Mouse (Mus musculus): Measurements from ENCODE around the gene Acrbp. TPM values are rescaled to one million over a fixed set of nuclear protein-coding genes. Genes with fewer than 3 reads are reported as not detected.
"Not testable (repeated sequence)": the region's sequence is repeated elsewhere in the genome, so short reads cannot be mapped to it uniquely, and the experiment has no call there.

Gene Acrbp
- polyA plus RNA-seq (2015; fragmentation: Nextera tagmentation; extraction: Ambion mirVana), result 9.8 and 10.6 TPM in 2 replicates

GRCm38 (mm10) chr6:125049678-125050077, at the start of gene Acrbp:
Acrbp (plus strand) TSS chr6:125049689.
- Histone ChIP-seq H3K36me3 (ENCODE audit: control insufficient read depth, insufficient read depth, low read length) (peaks cover 15% of the 10 kb centered on the region; the same call in 1 of the 2 replicates), H3K4me3 (ENCODE audit: low read length) (no peak within 1 kb of the TSS), H3K4me2 (ENCODE audit: low read depth, low read length) (no peak within 1 kb of the TSS), H3K4me1 (ENCODE audit: control insufficient read depth, insufficient read depth, low read length) (no peaks in the 10 kb centered on the region), H3K27me3 (replicated peaks; ENCODE audit: control insufficient read depth, insufficient read depth, low read length) (no peaks in the 10 kb centered on the region), H3K9me3 (ENCODE audit: control insufficient read depth, low read length) (no peaks in the 10 kb centered on the region), H3K27ac (ENCODE audit: low read length) (no peak within 1 kb of the TSS), H3K9ac (ENCODE audit: low read depth, low read length) (no peak within 1 kb of the TSS)
- WGBS, result 33% methylated on average over 20 of the region's 20 CpGs
- ATAC-seq, result peak; percentile 51

GRCm38 (mm10) chr6:125003706-125004105, 45.8 kb upstream of the Acrbp start:
- peak; percentile 15; the same call in 1 of the 2 replicates for ATAC-seq
- Histone ChIP-seq H3K4me3 (ENCODE audit: low read length) (no peak overlapping the region), H3K4me1 (ENCODE audit: control insufficient read depth, insufficient read depth, low read length) (0 out of 2 replicates have a peak, but pooled peaks cover 4% of the 10 kb centered on the region), H3K27ac (ENCODE audit: low read length) (no peak overlapping the region), H3K36me3 (ENCODE audit: control insufficient read depth, insufficient read depth, low read length) (no peaks in the 10 kb centered on the region), H3K9me3 (ENCODE audit: control insufficient read depth, low read length) (no peaks in the 10 kb centered on the region), H3K4me2 (ENCODE audit: low read depth, low read length) (no peak overlapping the region), H3K27me3 (replicated peaks; ENCODE audit: control insufficient read depth, insufficient read depth, low read length) (peaks cover 24% of the 10 kb centered on the region), H3K9ac (ENCODE audit: low read depth, low read length) (no peak overlapping the region)
- 34% methylated on average over 3 of the region's 3 CpGs for WGBS

GRCm38 (mm10) chr6:125005086-125005485, 44.4 kb upstream of the Acrbp start:
- ATAC-seq, result no peak
- Histone ChIP-seq H3K36me3 (ENCODE audit: control insufficient read depth, insufficient read depth, low read length) (no peaks in the 10 kb centered on the region), H3K4me1 (ENCODE audit: control insufficient read depth, insufficient read depth, low read length) (peaks cover 8% of the 10 kb centered on the region; the same call in 1 of the 2 replicates), H3K27ac (ENCODE audit: low read length) (no peak overlapping the region), H3K27me3 (replicated peaks; ENCODE audit: control insufficient read depth, insufficient read depth, low read length) (peaks cover 13% of the 10 kb centered on the region; the same call in 1 of the 2 replicates), H3K9ac (ENCODE audit: low read depth, low read length) (no peak overlapping the region), H3K4me3 (ENCODE audit: low read length) (no peak overlapping the region), H3K9me3 (ENCODE audit: control insufficient read depth, low read length) (no peaks in the 10 kb centered on the region), H3K4me2 (ENCODE audit: low read depth, low read length) (no peak overlapping the region)
- 38% methylated on average over 3 of the region's 3 CpGs for WGBS

- peaks cover 8% of the 10 kb centered on the region; the same call in 1 of the 2 replicates for H3K36me3 ChIP-seq (ENCODE audit: control insufficient read depth, insufficient read depth, low read length)
- peak overlapping the region; percentile 58 for H3K4me2 ChIP-seq (ENCODE audit: low read depth, low read length)
- peaks cover 18% of the 10 kb centered on the region for H3K4me1 ChIP-seq (ENCODE audit: control insufficient read depth, insufficient read depth, low read length)
- WGBS, result 41% methylated on average over 13 of the region's 13 CpGs
- H3K9me3 ChIP-seq (ENCODE audit: control insufficient read depth, low read length), result no peaks in the 10 kb centered on the region
- no peaks in the 10 kb centered on the region for H3K27me3 ChIP-seq (replicated peaks; ENCODE audit: control insufficient read depth, insufficient read depth, low read length)
- ATAC-seq, result no peak; the same call in 1 of the 2 replicates
- peak overlapping the region; percentile 97 for H3K9ac ChIP-seq (ENCODE audit: low read depth, low read length)
- peak overlapping the region; percentile 84; the same call in 1 of the 2 replicates for H3K27ac ChIP-seq (ENCODE audit: low read length)
- H3K4me3 ChIP-seq (ENCODE audit: low read length), result peak overlapping the region; percentile 73
Measured at GRCm38 (mm10) chr6:125008060-125008459, 41.4 kb upstream of the Acrbp start.

- Histone ChIP-seq H3K27me3 (replicated peaks; ENCODE audit: control insufficient read depth, insufficient read depth, low read length) (no peaks in the 10 kb centered on the region), H3K4me3 (ENCODE audit: low read length) (peak overlapping the region; percentile 73), H3K9ac (ENCODE audit: low read depth, low read length) (peak overlapping the region; percentile 97), H3K4me1 (ENCODE audit: control insufficient read depth, insufficient read depth, low read length) (peaks cover 14% of the 10 kb centered on the region), H3K4me2 (ENCODE audit: low read depth, low read length) (peak overlapping the region; percentile 83), H3K36me3 (ENCODE audit: control insufficient read depth, insufficient read depth, low read length) (peaks cover 8% of the 10 kb centered on the region; the same call in 1 of the 2 replicates), H3K27ac (ENCODE audit: low read length) (peak overlapping the region; percentile 98), H3K9me3 (ENCODE audit: control insufficient read depth, low read length) (no peaks in the 10 kb centered on the region)
- ATAC-seq, result peak; percentile 98
- under 1% methylated on average over 32 of the region's 34 CpGs for WGBS
Measured at GRCm38 (mm10) chr6:125008586-125009128, 40.8 kb upstream of the Acrbp start.

- H3K27ac ChIP-seq (ENCODE audit: low read length), result peak within 1 kb of the TSS; percentile 98
- no peaks in the 10 kb centered on the region for H3K27me3 ChIP-seq (replicated peaks; ENCODE audit: control insufficient read depth, insufficient read depth, low read length)
- peaks cover 8% of the 10 kb centered on the region; the same call in 1 of the 2 replicates for H3K36me3 ChIP-seq (ENCODE audit: control insufficient read depth, insufficient read depth, low read length)
- H3K4me1 ChIP-seq (ENCODE audit: control insufficient read depth, insufficient read depth, low read length), result peaks cover 14% of the 10 kb centered on the region
- peak within 1 kb of the TSS; percentile 97 for H3K9ac ChIP-seq (ENCODE audit: low read depth, low read length)
- H3K4me2 ChIP-seq (ENCODE audit: low read depth, low read length), result peak within 1 kb of the TSS; percentile 83
- H3K4me3 ChIP-seq (ENCODE audit: low read length), result peak within 1 kb of the TSS; percentile 73
- ATAC-seq, result no peak
- H3K9me3 ChIP-seq (ENCODE audit: control insufficient read depth, low read length), result no peaks in the 10 kb centered on the region
- 0% methylated on average over 3 of the region's 3 CpGs for whole genome bisulfite sequencing
Measured at GRCm38 (mm10) chr6:125009129-125009180, 40.5 kb upstream of the Acrbp start, which contains the start of gene Zfp384. Zfp384 (plus strand) TSS chr6:125009145.

- Histone ChIP-seq H3K27me3 (replicated peaks; ENCODE audit: control insufficient read depth, insufficient read depth, low read length) (no peaks in the 10 kb centered on the region), H3K4me1 (ENCODE audit: control insufficient read depth, insufficient read depth, low read length) (peaks cover 14% of the 10 kb centered on the region), H3K4me2 (ENCODE audit: low read depth, low read length) (peak overlapping the region; percentile 83), H3K36me3 (ENCODE audit: control insufficient read depth, insufficient read depth, low read length) (peaks cover 8% of the 10 kb centered on the region; the same call in 1 of the 2 replicates), H3K9me3 (ENCODE audit: control insufficient read depth, low read length) (no peaks in the 10 kb centered on the region), H3K9ac (ENCODE audit: low read depth, low read length) (peak overlapping the region; percentile 97), H3K27ac (ENCODE audit: low read length) (peak overlapping the region; percentile 98), H3K4me3 (ENCODE audit: low read length) (peak overlapping the region; percentile 73)
- peak; percentile 88 for ATAC-seq
- under 1% methylated on average over 75 of the region's 78 CpGs for WGBS
Measured at GRCm38 (mm10) chr6:125009181-125010073, 40.1 kb upstream of the Acrbp start.

- H3K9ac ChIP-seq (ENCODE audit: low read depth, low read length), result no peak overlapping the region
- H3K9me3 ChIP-seq (ENCODE audit: control insufficient read depth, low read length), result no peaks in the 10 kb centered on the region
- no peaks in the 10 kb centered on the region for H3K4me1 ChIP-seq (ENCODE audit: control insufficient read depth, insufficient read depth, low read length)
- H3K27ac ChIP-seq (ENCODE audit: low read length), result no peak overlapping the region
- H3K4me2 ChIP-seq (ENCODE audit: low read depth, low read length), result no peak overlapping the region
- no peaks in the 10 kb centered on the region for H3K27me3 ChIP-seq (replicated peaks; ENCODE audit: control insufficient read depth, insufficient read depth, low read length)
- ATAC-seq, result peak; percentile 58; the same call in 1 of the 2 replicates
- WGBS, result 93% methylated on average over 3 of the region's 3 CpGs
- H3K4me3 ChIP-seq (ENCODE audit: low read length), result no peak overlapping the region
- peaks cover 7% of the 10 kb centered on the region; the same call in 1 of the 2 replicates for H3K36me3 ChIP-seq (ENCODE audit: control insufficient read depth, insufficient read depth, low read length)
Measured at GRCm38 (mm10) chr6:125017682-125018081, 31.8 kb upstream of the Acrbp start.

GRCm38 (mm10) chr6:125030532-125030931, 19.0 kb upstream of the Acrbp start:
- 32% methylated on average over 6 of the region's 9 CpGs for WGBS
- peaks cover 38% of the 10 kb centered on the region for H3K36me3 ChIP-seq (ENCODE audit: control insufficient read depth, insufficient read depth, low read length)
- 0 out of 2 replicates have a peak, but pooled peaks have one; percentile 36 for ATAC-seq

More at GRCm38 (mm10) chr6:125030532-125030931, 19.0 kb upstream of the Acrbp start:
- not testable (repeated sequence) for H3K27me3 ChIP-seq (replicated peaks; ENCODE audit: control insufficient read depth, insufficient read depth, low read length); H3K9me3 ChIP-seq (ENCODE audit: control insufficient read depth, low read length); H3K9ac ChIP-seq (ENCODE audit: low read depth, low read length); H3K4me1 ChIP-seq (ENCODE audit: control insufficient read depth, insufficient read depth, low read length); H3K27ac ChIP-seq (ENCODE audit: low read length); H3K4me2 ChIP-seq (ENCODE audit: low read depth, low read length); H3K4me3 ChIP-seq (ENCODE audit: low read length)
